Mouse (Mus musculus): ENCODE results near the gene Plcl1. TPM values are rescaled to one million over a fixed set of nuclear protein-coding genes. Genes with fewer than 3 reads are reported as not detected.

Plcl1 gene
- polyA plus RNA-seq, 1 experiment, result not detected

DNA sequence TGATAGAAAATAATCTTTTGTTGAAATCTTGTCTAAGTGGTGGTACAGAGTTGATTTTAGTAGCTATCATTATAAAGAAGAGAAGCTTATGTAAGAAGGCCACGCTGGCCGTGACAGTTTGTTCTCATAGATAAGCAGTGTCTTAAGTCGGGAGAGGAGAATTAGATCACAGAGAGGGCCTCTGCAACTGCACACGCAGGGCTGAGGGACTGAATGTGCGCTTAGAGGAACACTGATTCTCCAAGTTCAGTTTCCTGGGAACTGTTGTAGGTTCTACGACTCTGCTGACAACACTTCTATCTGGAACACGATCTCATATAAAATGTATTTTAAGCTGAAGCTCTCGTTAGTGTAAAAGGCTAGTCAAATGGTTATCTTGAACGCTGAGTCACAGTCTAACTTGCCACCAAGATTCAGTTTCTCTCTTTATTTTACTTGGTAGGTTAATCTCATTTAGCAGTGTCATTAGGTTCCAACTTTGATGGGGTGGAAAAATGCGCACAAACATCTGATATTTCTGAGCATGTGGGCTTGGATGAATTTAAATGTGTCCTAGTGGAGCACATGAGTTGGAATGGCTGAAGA is 288.0 kb downstream of the Plcl1 start:
- no peaks in the 10 kb centered on the region for H3K27me3 ChIP-seq (ENCODE audit: control insufficient read depth)
- no peak for TF ChIP-seq GATA1 (IDR thresholded peaks at IDR 0.05; ENCODE audit: low read length)
- no peak for TF ChIP-seq TAL1 (IDR thresholded peaks at IDR 0.05; ENCODE audit: low read length)
- H3K4me3 ChIP-seq (replicated peaks), result no peak overlapping the region
- H3K4me1 ChIP-seq (ENCODE audit: control insufficient read depth), result no peaks in the 10 kb centered on the region
- no peaks in the 10 kb centered on the region for H3K36me3 ChIP-seq (ENCODE audit: control insufficient read depth)
- H3K9me3 ChIP-seq (ENCODE audit: control insufficient read depth, low read length), result no peaks in the 10 kb centered on the region

DNA sequence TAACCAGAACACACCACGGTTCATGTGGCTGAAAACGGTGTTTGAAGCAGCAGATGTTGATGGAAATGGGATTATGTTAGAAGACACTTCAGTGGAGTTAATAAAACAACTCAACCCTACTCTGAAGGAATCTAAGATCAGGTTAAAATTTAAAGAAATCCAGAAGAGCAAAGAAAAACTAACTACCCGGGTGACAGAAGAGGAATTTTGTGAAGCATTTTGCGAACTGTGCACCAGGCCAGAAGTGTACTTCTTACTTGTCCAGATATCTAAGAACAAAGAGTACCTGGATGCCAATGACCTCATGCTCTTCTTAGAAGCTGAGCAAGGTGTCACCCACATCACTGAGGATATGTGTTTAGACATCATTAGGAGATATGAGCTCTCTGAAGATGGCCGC is 290.5 kb downstream of the Plcl1 start:
- no peak overlapping the region for H3K4me3 ChIP-seq (replicated peaks)
- no peaks in the 10 kb centered on the region for H3K27me3 ChIP-seq (ENCODE audit: control insufficient read depth)
- TF ChIP-seq GATA1 (IDR thresholded peaks at IDR 0.05; ENCODE audit: low read length) (no peak), TAL1 (IDR thresholded peaks at IDR 0.05; ENCODE audit: low read length) (no peak)
- H3K9me3 ChIP-seq (ENCODE audit: control insufficient read depth, low read length), result no peaks in the 10 kb centered on the region
- no peaks in the 10 kb centered on the region for H3K36me3 ChIP-seq (ENCODE audit: control insufficient read depth)
- H3K4me1 ChIP-seq (ENCODE audit: control insufficient read depth), result no peaks in the 10 kb centered on the region

DNA sequence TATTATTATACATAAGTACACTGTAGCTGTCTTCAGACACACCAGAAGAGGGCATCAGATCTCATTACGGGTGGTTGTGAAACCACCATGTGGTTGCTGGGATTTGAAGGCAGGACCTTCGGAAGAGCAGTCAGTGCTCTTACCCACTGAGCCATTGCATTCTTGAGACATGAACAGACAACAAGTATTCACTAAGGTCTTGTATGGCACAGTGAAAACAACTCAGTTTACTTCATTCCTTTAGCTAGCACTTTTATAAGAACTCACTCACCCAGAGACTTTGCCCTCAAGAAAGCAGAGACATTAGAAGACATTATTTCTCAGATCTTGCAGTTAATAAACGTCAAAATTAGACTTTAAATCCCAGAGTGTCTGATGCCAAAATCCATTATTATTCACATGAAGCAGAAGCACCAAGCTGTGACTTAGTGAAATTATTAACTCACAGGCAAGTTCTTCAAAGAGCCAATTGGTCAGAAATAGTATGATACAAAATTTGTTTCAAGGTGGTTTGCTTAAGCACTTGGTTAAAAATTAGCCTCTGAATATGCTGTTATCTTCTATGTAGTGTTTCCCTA is 293.8 kb downstream of the Plcl1 start:
- Histone ChIP-seq H3K27me3 (ENCODE audit: control insufficient read depth) (no peaks in the 10 kb centered on the region), H3K4me1 (ENCODE audit: control insufficient read depth) (no peaks in the 10 kb centered on the region), H3K4me3 (replicated peaks) (no peak overlapping the region), H3K9me3 (ENCODE audit: control insufficient read depth, low read length) (no peaks in the 10 kb centered on the region), H3K36me3 (ENCODE audit: control insufficient read depth) (no peaks in the 10 kb centered on the region)
- TF ChIP-seq GATA1 (IDR thresholded peaks at IDR 0.05; ENCODE audit: low read length) (no peak), TAL1 (IDR thresholded peaks at IDR 0.05; ENCODE audit: low read length) (no peak)

DNA sequence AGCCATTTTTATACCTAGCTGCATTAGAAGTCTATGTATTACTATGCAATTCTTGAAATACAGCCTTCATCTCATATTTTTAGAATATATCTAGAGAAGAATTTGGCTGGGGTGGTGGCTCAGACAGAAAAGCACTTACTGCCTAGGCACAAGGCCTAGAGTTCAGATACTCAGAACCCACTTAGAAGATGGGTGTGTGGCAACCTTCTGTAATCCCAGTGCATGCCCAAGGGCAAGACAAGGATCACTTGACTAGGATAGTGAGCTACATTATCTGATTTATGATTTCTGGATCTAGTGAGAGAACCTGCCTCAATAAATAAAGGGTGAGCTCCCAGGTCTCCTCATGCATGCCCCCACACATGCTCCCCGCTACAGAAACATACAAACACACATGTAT is 294.3 kb downstream of the Plcl1 start:
- no peaks in the 10 kb centered on the region for H3K9me3 ChIP-seq (ENCODE audit: control insufficient read depth, low read length)
- TF ChIP-seq TAL1 (IDR thresholded peaks at IDR 0.05; ENCODE audit: low read length) (no peak), GATA1 (IDR thresholded peaks at IDR 0.05; ENCODE audit: low read length) (no peak)
- H3K4me3 ChIP-seq (replicated peaks), result no peak overlapping the region
- H3K4me1 ChIP-seq (ENCODE audit: control insufficient read depth), result no peaks in the 10 kb centered on the region
- H3K27me3 ChIP-seq (ENCODE audit: control insufficient read depth), result no peaks in the 10 kb centered on the region
- H3K36me3 ChIP-seq (ENCODE audit: control insufficient read depth), result no peaks in the 10 kb centered on the region

DNA sequence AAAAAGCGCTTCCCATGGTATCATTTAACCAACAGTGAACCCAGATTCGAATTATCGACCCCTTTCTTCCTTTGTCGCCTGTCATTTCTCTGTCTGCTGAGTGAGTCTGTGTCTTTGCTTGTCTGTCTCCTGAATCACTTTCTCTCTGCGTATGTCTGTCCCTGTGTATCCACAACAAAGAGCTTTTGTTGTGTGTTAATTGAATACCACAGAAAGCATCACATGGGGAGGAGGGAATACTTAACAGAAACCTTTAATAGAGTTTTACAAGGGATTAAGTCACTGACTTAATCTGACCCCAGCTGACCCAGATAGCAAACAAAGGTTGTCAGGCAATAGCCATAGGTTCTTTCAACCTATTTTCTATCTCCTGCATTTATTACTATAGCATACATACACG is 295.0 kb downstream of the Plcl1 start:
- Histone ChIP-seq H3K36me3 (ENCODE audit: control insufficient read depth) (no peaks in the 10 kb centered on the region), H3K4me3 (replicated peaks) (no peak overlapping the region), H3K4me1 (ENCODE audit: control insufficient read depth) (no peaks in the 10 kb centered on the region), H3K9me3 (ENCODE audit: control insufficient read depth, low read length) (no peaks in the 10 kb centered on the region), H3K27me3 (ENCODE audit: control insufficient read depth) (no peaks in the 10 kb centered on the region)
- no peak for TF ChIP-seq GATA1 (IDR thresholded peaks at IDR 0.05; ENCODE audit: low read length)
- no peak for TF ChIP-seq TAL1 (IDR thresholded peaks at IDR 0.05; ENCODE audit: low read length)

DNA sequence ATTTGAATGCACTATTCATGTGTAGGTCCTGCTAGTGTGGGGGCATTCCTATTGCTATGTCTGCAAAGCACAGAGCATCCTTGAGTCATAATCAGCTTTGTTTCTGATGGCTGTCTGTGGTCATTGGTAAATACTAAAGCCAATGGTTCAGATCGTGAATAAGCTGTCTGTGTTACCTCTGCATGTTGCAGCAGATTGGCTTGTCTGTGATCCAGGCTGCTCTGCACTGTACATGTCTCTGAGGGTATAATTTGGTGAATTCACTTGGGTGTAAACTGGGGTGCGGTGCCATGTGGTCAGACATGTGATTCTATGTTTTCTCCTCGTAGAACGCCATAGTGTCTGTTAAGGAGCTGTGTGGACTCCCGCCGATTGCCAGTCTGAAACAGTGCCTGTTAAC is 295.9 kb downstream of the Plcl1 start:
- H3K4me3 ChIP-seq (replicated peaks), result no peak overlapping the region
- no peaks in the 10 kb centered on the region for H3K9me3 ChIP-seq (ENCODE audit: control insufficient read depth, low read length)
- no peaks in the 10 kb centered on the region for H3K4me1 ChIP-seq (ENCODE audit: control insufficient read depth)
- H3K36me3 ChIP-seq (ENCODE audit: control insufficient read depth), result no peaks in the 10 kb centered on the region
- TF ChIP-seq GATA1 (IDR thresholded peaks at IDR 0.05; ENCODE audit: low read length), result no peak
- TF ChIP-seq TAL1 (IDR thresholded peaks at IDR 0.05; ENCODE audit: low read length), result no peak
- no peaks in the 10 kb centered on the region for H3K27me3 ChIP-seq (ENCODE audit: control insufficient read depth)

DNA sequence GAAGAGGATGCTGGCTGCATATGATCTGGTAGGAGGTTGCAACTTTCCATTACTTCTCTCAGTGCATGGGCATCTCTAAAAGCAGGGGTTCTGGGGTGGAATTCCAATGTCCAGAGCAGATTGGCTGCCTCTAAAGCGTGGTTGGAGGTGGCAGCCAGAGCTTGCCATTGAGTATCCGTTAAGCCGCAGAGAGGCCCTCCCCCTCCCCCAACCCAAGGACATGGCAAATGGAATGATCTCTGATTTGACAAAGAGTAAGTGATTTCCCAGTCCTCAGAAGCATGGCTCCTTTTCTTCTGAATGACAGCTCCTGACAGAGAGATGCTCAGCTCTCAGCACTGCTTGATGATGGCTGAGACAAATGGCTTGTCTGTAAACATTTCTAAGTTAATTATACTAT is 296.4 kb downstream of the Plcl1 start:
- Histone ChIP-seq H3K4me1 (ENCODE audit: control insufficient read depth) (no peaks in the 10 kb centered on the region), H3K4me3 (replicated peaks) (no peak overlapping the region), H3K27me3 (ENCODE audit: control insufficient read depth) (no peaks in the 10 kb centered on the region), H3K36me3 (ENCODE audit: control insufficient read depth) (no peaks in the 10 kb centered on the region), H3K9me3 (ENCODE audit: control insufficient read depth, low read length) (no peaks in the 10 kb centered on the region)
- TF ChIP-seq GATA1 (IDR thresholded peaks at IDR 0.05; ENCODE audit: low read length) (no peak), TAL1 (IDR thresholded peaks at IDR 0.05; ENCODE audit: low read length) (no peak)

DNA sequence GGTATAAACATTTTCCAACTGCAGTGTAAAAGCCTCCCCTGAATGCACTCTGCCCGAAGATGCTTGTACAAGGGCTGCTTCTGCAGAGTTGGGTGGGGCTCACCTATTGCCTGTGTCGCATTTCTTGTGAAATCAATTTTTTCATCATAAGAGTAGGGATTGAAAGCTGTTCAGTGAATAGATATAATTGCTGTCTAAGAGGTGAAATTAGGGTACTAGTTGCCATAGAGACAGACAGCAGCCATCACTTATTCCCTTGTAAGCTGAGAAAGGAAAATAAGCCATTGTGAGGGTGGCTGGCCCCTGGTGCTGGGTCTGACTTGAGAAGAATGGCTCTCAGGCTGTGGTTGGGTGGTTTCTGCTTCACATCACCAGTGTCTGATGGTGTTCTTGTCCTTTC is 299.0 kb downstream of the Plcl1 start:
- no peak overlapping the region for H3K4me3 ChIP-seq (replicated peaks)
- no peaks in the 10 kb centered on the region for H3K36me3 ChIP-seq (ENCODE audit: control insufficient read depth)
- no peaks in the 10 kb centered on the region for H3K9me3 ChIP-seq (ENCODE audit: control insufficient read depth, low read length)
- TF ChIP-seq GATA1 (IDR thresholded peaks at IDR 0.05; ENCODE audit: low read length), result no peak
- TF ChIP-seq TAL1 (IDR thresholded peaks at IDR 0.05; ENCODE audit: low read length), result no peak
- H3K4me1 ChIP-seq (ENCODE audit: control insufficient read depth), result no peaks in the 10 kb centered on the region
- no peaks in the 10 kb centered on the region for H3K27me3 ChIP-seq (ENCODE audit: control insufficient read depth)

DNA sequence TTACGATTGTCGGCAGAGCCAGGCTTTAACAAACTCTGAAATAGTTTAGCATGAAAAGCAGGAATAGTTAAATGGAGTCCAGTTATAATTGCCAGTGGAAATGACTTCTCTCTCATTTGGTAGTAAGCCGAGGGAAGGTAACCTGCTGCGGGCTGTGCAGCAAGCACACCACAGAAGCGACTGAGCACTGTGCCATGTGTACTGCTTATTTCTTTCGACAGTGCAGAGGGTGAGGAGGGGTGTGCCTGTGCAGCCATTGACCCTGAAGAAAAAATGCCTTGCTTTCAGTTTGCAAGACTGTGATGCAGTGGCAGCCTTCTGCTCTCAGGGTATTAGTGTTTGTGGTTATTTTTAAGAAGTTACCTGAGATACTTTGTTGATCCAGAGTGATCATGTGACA is 299.5 kb downstream of the Plcl1 start:
- Histone ChIP-seq H3K27me3 (ENCODE audit: control insufficient read depth) (no peaks in the 10 kb centered on the region), H3K9me3 (ENCODE audit: control insufficient read depth, low read length) (no peaks in the 10 kb centered on the region), H3K36me3 (ENCODE audit: control insufficient read depth) (no peaks in the 10 kb centered on the region), H3K4me3 (replicated peaks) (no peak overlapping the region), H3K4me1 (ENCODE audit: control insufficient read depth) (no peaks in the 10 kb centered on the region)
- TF ChIP-seq GATA1 (IDR thresholded peaks at IDR 0.05; ENCODE audit: low read length) (no peak), TAL1 (IDR thresholded peaks at IDR 0.05; ENCODE audit: low read length) (no peak)

DNA sequence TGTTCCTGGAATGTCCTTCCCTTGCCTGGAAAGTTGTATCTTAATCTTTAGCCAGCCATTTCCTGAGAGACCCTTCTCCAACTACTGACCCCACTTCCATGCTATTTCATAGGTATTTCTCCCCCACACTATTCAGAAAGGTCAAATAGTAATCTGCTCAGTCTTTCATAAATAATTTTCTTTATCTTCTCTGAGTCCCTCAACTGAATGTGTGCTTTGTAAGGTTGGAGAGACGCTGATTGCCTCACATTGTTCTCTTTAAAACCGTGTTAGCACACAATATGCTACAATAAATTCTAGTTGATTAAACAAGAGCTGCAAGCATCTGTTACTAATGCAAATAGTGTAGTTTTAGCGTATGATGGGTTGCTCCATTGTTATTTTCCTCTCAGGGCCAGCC is 300.0 kb downstream of the Plcl1 start:
- TF ChIP-seq TAL1 (IDR thresholded peaks at IDR 0.05; ENCODE audit: low read length) (no peak), GATA1 (IDR thresholded peaks at IDR 0.05; ENCODE audit: low read length) (no peak)
- Histone ChIP-seq H3K36me3 (ENCODE audit: control insufficient read depth) (no peaks in the 10 kb centered on the region), H3K9me3 (ENCODE audit: control insufficient read depth, low read length) (no peaks in the 10 kb centered on the region), H3K27me3 (ENCODE audit: control insufficient read depth) (no peaks in the 10 kb centered on the region), H3K4me1 (ENCODE audit: control insufficient read depth) (no peaks in the 10 kb centered on the region), H3K4me3 (replicated peaks) (no peak overlapping the region)

All from erythroblast, embryonic 14.5 days (primary cell).